Mouse (Mus musculus) B cell, adult (primary cell): ENCODE data around the gene Foxo6. TPM values are rescaled to one million over a fixed set of nuclear protein-coding genes. Genes with fewer than 3 reads are reported as not detected.

ENCODE experiments used
- total RNA-seq: library from RNA; stranded (reverse); gene quantifications from 4 replicates; pipeline ENCODE4 v1.2.4, GENCODE M21; 2023; ENCODE audit not compliant: inconsistent age

The Foxo6 gene
- 0.26 to 0.39 TPM (median 0.39 TPM) in 3 of 4 replicates, not detected in the other for total RNA-seq

DNA sequence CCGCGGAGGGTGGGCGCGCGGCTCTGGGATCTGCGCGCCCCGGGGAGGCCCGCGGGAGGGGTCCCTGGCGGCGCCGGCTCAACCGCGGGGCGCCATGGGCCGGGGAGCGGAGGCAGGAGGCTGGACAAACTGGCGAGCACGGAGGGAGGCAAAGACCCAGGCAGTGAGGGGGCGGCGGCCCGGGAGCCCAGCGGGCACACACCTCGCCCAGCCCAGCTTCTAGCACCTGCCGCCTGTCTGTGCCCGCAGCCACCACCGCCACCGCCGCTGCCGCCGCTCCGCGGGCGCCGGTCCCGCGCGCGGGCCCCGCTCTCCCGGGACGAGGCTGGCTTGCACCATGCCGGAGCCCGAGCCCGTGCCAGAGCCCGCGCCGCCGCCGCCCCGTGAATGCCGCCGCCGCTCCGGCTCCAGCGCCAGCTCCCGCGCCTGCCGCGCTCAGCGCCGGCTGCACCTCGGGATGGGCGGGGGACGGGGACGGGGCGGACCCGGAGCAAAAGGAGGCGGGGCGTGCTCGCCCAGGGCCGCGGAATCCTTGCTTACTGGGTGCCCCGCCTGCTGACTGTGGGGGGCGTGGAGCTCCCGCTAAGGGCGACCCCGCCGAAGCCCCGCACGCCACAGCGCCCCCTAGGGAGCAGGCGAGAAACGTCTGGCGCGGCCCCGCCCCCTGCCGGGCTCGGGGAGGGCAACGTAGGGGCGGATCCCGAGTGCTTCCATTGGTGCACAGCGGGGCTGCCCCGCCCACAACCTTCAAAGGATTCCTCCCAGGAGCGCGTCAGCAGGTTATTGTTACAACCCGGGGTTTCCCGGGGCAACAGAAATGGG, at the start of gene Foxo6:
Foxo6 (minus strand) TSS at position 60 of the 822 bp plus-strand sequence.

Other genes starting within 250 kb of the Foxo6 start
- not detected in 4 replicates for gene AL607142.1, start 222.4 kb downstream of the Foxo6 start, total RNA-seq
- gene Edn2, start 126.1 kb downstream of the Foxo6 start, total RNA-seq, result not detected in 4 replicates
- gene Scmh1, start 117.9 kb upstream of the Foxo6 start, total RNA-seq, result 30.5 to 48.8 TPM (median 40.0 TPM) in 4 replicates
- gene Slfnl1, start 244.9 kb upstream of the Foxo6 start, total RNA-seq, result 0.29 to 0.96 TPM (median 0.48 TPM) in 3 of 4 replicates, not detected in the other